Mouse (Mus musculus) forebrain, embryonic 12.5 days (tissue): Measurements from ENCODE around the gene Sox6. TPM values are rescaled to one million over a fixed set of nuclear protein-coding genes. Genes with fewer than 3 reads are reported as not detected.

Source experiments
- ATAC-seq: fragments of 200-750 bp; cut with Nextera tagmentation; 2 replicates; pipeline ENCODE4 v1.8.0; 2017; ENCODE audit warnings: moderate TSS enrichment; ENCODE audit not compliant: low FRiP score
- H3K27ac ChIP-seq: fragments of 300-500 bp; sonication (generic); 2 replicates; pipeline ENCODE4 v1.5.1; 2016; ENCODE audit warnings: mild to moderate bottlenecking
- H3K27me3 ChIP-seq: fragments of 300-500 bp; sonication (generic); 2 replicates; pipeline ENCODE4 v1.6.1; 2016; ENCODE audit warnings: mild to moderate bottlenecking
- H3K36me3 ChIP-seq: fragments of 300-500 bp; sonication (generic); replicated peaks from 2 replicates; pipeline ENCODE4 v1.6.1; 2016; ENCODE audit warnings: mild to moderate bottlenecking
- H3K4me1 ChIP-seq: fragments of 300-500 bp; sonication (generic); 2 replicates; pipeline ENCODE4 v1.6.1; 2016
- H3K4me2 ChIP-seq: fragments of 300-500 bp; sonication (generic); 2 replicates; pipeline ENCODE4 v1.6.1; 2016; ENCODE audit warnings: mild to moderate bottlenecking, moderate library complexity
- H3K4me3 ChIP-seq: fragments of 300-500 bp; sonication (generic); replicated peaks from 2 replicates; pipeline ENCODE4 v1.5.1; 2016; ENCODE audit warnings: mild to moderate bottlenecking
- H3K9ac ChIP-seq: fragments of 300-500 bp; sonication (generic); 2 replicates; pipeline ENCODE4 v1.6.1; 2016; ENCODE audit warnings: mild to moderate bottlenecking
- H3K9me3 ChIP-seq: fragments of 300-500 bp; sonication (generic); 2 replicates; pipeline ENCODE4 v1.6.1; 2016
- WGBS: fragments of 180-500 bp; shearing (Covaris S2); methylation state at CpG from one replicate; pipeline ENCODE4 v1.1.7; 2016; 5-methylcytosine and 5-hydroxymethylcytosine counted together
- polyA plus RNA-seq: library from polyadenylated mRNA; unstranded; fragments of >200 nt; fragmentation: Nextera tagmentation; extraction: Ambion mirVana; gene quantifications from 2 replicates; pipeline ENCODE4 v1.2.1, GENCODE M21; 2016

The Sox6 gene
- polyA plus RNA-seq, 1 experiment from 2014 or later, result 138 TPM

- no peak for ATAC-seq
- Histone ChIP-seq H3K36me3 (0 out of 2 replicates have a peak, but pooled peaks cover 2% of the 10 kb centered on the region), H3K27me3 (0 out of 2 replicates have a peak, but pooled peaks cover 2% of the 10 kb centered on the region), H3K4me2 (no peak overlapping the region), H3K4me1 (peaks cover 22% of the 10 kb centered on the region), H3K27ac (no peak overlapping the region), H3K9me3 (no peaks in the 10 kb centered on the region), H3K9ac (no peak overlapping the region), H3K4me3 (no peak overlapping the region)
- 59% methylated on average over 5 of the region's 5 CpGs for WGBS
These were observed 528.6 kb downstream of the Sox6 start for GRCm38 (mm10) chr7:115510045-115510444.

- Histone ChIP-seq H3K27ac (no peak overlapping the region), H3K4me1 (peaks cover 23% of the 10 kb centered on the region), H3K9me3 (no peaks in the 10 kb centered on the region), H3K4me3 (no peak overlapping the region), H3K36me3 (no peaks in the 10 kb centered on the region), H3K4me2 (no peak overlapping the region), H3K9ac (no peak overlapping the region), H3K27me3 (peaks cover 5% of the 10 kb centered on the region; the same call in 1 of the 2 replicates)
- no peak for ATAC-seq
- WGBS, result 83% methylated on average over 6 of the region's 6 CpGs
These were observed 532.2 kb downstream of the Sox6 start for GRCm38 (mm10) chr7:115506385-115506784.

- ATAC-seq, result no peak
- Histone ChIP-seq H3K4me3 (no peak overlapping the region), H3K9me3 (no peaks in the 10 kb centered on the region), H3K27ac (no peak overlapping the region), H3K9ac (no peak overlapping the region), H3K36me3 (no peaks in the 10 kb centered on the region), H3K27me3 (peaks cover 14% of the 10 kb centered on the region), H3K4me2 (no peak overlapping the region), H3K4me1 (peaks cover 24% of the 10 kb centered on the region)
- 2% methylated on average over 3 of the region's 3 CpGs for WGBS
These were observed 537.1 kb downstream of the Sox6 start for GRCm38 (mm10) chr7:115501497-115501896.

GRCm38 (mm10) chr7:115500825-115501224, 537.8 kb downstream of the Sox6 start:
- Histone ChIP-seq H3K4me2 (no peak overlapping the region), H3K4me3 (no peak overlapping the region)

GRCm38 (mm10) chr7:115500170-115500569, 538.4 kb downstream of the Sox6 start:
- no peak overlapping the region for H3K27ac ChIP-seq
- no peaks in the 10 kb centered on the region for H3K36me3 ChIP-seq
- H3K27me3 ChIP-seq, result peaks cover 11% of the 10 kb centered on the region
- no peak overlapping the region for H3K9ac ChIP-seq
- H3K9me3 ChIP-seq, result no peaks in the 10 kb centered on the region
- no peak overlapping the region for H3K4me3 ChIP-seq
- 66% methylated on average over 7 of the region's 7 CpGs for WGBS
- ATAC-seq, result no peak
- no peak overlapping the region for H3K4me2 ChIP-seq
- peaks cover 24% of the 10 kb centered on the region for H3K4me1 ChIP-seq

More at GRCm38 (mm10) chr7:115500825-115501224, 537.8 kb downstream of the Sox6 start:
- H3K9me3 ChIP-seq, result no peaks in the 10 kb centered on the region
- peaks cover 11% of the 10 kb centered on the region for H3K27me3 ChIP-seq
- H3K9ac ChIP-seq, result no peak overlapping the region
- H3K4me1 ChIP-seq, result peaks cover 24% of the 10 kb centered on the region
- no peak for ATAC-seq
- no peak overlapping the region for H3K27ac ChIP-seq
- no peaks in the 10 kb centered on the region for H3K36me3 ChIP-seq

GRCm38 (mm10) chr7:115491721-115492120, 546.9 kb downstream of the Sox6 start:
- H3K9me3 ChIP-seq, result no peaks in the 10 kb centered on the region
- no peak overlapping the region for H3K9ac ChIP-seq
- H3K4me2 ChIP-seq, result no peak overlapping the region
- 86% methylated on average over 5 of the region's 5 CpGs for WGBS
- H3K4me3 ChIP-seq, result no peak overlapping the region
- H3K36me3 ChIP-seq, result peaks cover 5% of the 10 kb centered on the region; the same call in 1 of the 2 replicates
- H3K27me3 ChIP-seq, result no peaks in the 10 kb centered on the region; the same call in 1 of the 2 replicates
- no peak overlapping the region for H3K27ac ChIP-seq
- ATAC-seq, result no peak
- no peaks in the 10 kb centered on the region; the same call in 1 of the 2 replicates for H3K4me1 ChIP-seq

GRCm38 (mm10) chr7:115489608-115490007, 549.0 kb downstream of the Sox6 start:
- Histone ChIP-seq H3K9ac (no peak overlapping the region), H3K36me3 (peaks cover 16% of the 10 kb centered on the region), H3K9me3 (no peaks in the 10 kb centered on the region), H3K4me3 (no peak overlapping the region), H3K4me2 (no peak overlapping the region), H3K4me1 (no peaks in the 10 kb centered on the region; the same call in 1 of the 2 replicates), H3K27me3 (no peaks in the 10 kb centered on the region; the same call in 1 of the 2 replicates), H3K27ac (no peak overlapping the region)
- WGBS, result 66% methylated on average over 10 of the region's 10 CpGs
- no peak for ATAC-seq

- Histone ChIP-seq H3K4me3 (no peak overlapping the region), H3K27me3 (no peaks in the 10 kb centered on the region; the same call in 1 of the 2 replicates), H3K9me3 (no peaks in the 10 kb centered on the region), H3K36me3 (peaks cover 16% of the 10 kb centered on the region), H3K4me1 (no peaks in the 10 kb centered on the region; the same call in 1 of the 2 replicates), H3K9ac (no peak overlapping the region), H3K4me2 (no peak overlapping the region), H3K27ac (no peak overlapping the region)
- no peak for ATAC-seq
- WGBS, result 94% methylated on average over 12 of the region's 12 CpGs
These were observed 552.2 kb downstream of the Sox6 start for GRCm38 (mm10) chr7:115486431-115486830.

GRCm38 (mm10) chr7:115485664-115486409, 552.8 kb downstream of the Sox6 start:
- no peak overlapping the region for H3K27ac ChIP-seq
- 84% methylated on average over 2 of the region's 2 CpGs for WGBS

GRCm38 (mm10) chr7:115477763-115478162, 560.8 kb downstream of the Sox6 start:
- Histone ChIP-seq H3K27me3 (no peaks in the 10 kb centered on the region), H3K36me3 (peaks cover 17% of the 10 kb centered on the region; the same call in 1 of the 2 replicates), H3K27ac (no peak overlapping the region), H3K4me3 (no peak overlapping the region), H3K4me2 (no peak overlapping the region), H3K9me3 (no peaks in the 10 kb centered on the region), H3K9ac (no peak overlapping the region), H3K4me1 (peaks cover 2% of the 10 kb centered on the region; the same call in 1 of the 2 replicates)
- WGBS, result 72% methylated on average over 2 of the region's 2 CpGs
- ATAC-seq, result no peak

More at GRCm38 (mm10) chr7:115485664-115486409, 552.8 kb downstream of the Sox6 start:
- Histone ChIP-seq H3K36me3 (peaks cover 18% of the 10 kb centered on the region), H3K27me3 (no peaks in the 10 kb centered on the region; the same call in 1 of the 2 replicates), H3K4me2 (no peak overlapping the region), H3K4me3 (no peak overlapping the region), H3K4me1 (no peaks in the 10 kb centered on the region; the same call in 1 of the 2 replicates), H3K9me3 (no peaks in the 10 kb centered on the region), H3K9ac (no peak overlapping the region)
- ATAC-seq, result no peak

GRCm38 (mm10) chr7:115476881-115477665, 561.5 kb downstream of the Sox6 start:
- ATAC-seq, result no peak
- WGBS, result 80% methylated on average over 13 of the region's 13 CpGs

GRCm38 (mm10) chr7:115475176-115475575, 563.4 kb downstream of the Sox6 start:
- Histone ChIP-seq H3K27ac (no peak overlapping the region), H3K27me3 (no peaks in the 10 kb centered on the region), H3K4me3 (no peak overlapping the region), H3K9me3 (no peaks in the 10 kb centered on the region), H3K4me2 (no peak overlapping the region), H3K36me3 (peaks cover 19% of the 10 kb centered on the region; the same call in 1 of the 2 replicates), H3K9ac (no peak overlapping the region), H3K4me1 (peaks cover 7% of the 10 kb centered on the region; the same call in 1 of the 2 replicates)
- no peak for ATAC-seq
- 89% methylated on average over 6 of the region's 6 CpGs for WGBS

More at GRCm38 (mm10) chr7:115476881-115477665, 561.5 kb downstream of the Sox6 start:
- no peak overlapping the region for H3K4me2 ChIP-seq
- H3K36me3 ChIP-seq, result peaks cover 17% of the 10 kb centered on the region; the same call in 1 of the 2 replicates
- no peak overlapping the region for H3K4me3 ChIP-seq
- H3K27ac ChIP-seq, result no peak overlapping the region
- no peak overlapping the region for H3K9ac ChIP-seq
- H3K27me3 ChIP-seq, result no peaks in the 10 kb centered on the region
- no peaks in the 10 kb centered on the region for H3K9me3 ChIP-seq
- peaks cover 5% of the 10 kb centered on the region; the same call in 1 of the 2 replicates for H3K4me1 ChIP-seq
